Mouse (Mus musculus) adrenal gland, adult 2 months (tissue): Measurements from ENCODE around the gene Gadd45a. TPM values are rescaled to one million over a fixed set of nuclear protein-coding genes. Genes with fewer than 3 reads are reported as not detected.
A peak's percentile ranks its signal among the peaks of the same experiment; 100 is the strongest.
"Not testable (repeated sequence)": the region's sequence is repeated elsewhere in the genome, so short reads cannot be mapped to it uniquely, and the experiment has no call there.

Experiments used
- DNase-seq: peaks from one replicate; pipeline ENCODE4 v3.0.0; 2021
- polyA plus RNA-seq: library from polyadenylated mRNA; depleted of rRNA; stranded (reverse); fragments of >200 nt; gene quantifications from 2 replicates; pipeline ENCODE4 v1.2.3, GENCODE M21; 2012
- total RNA-seq, 2 experiments: library from RNA; stranded (reverse); gene quantifications; 2 replicates each; pipeline ENCODE4 v1.2.3; 2021

Gene Gadd45a
- total and polyA plus RNA-seq, 3 experiments = 15.3 to 93.9 (median 51.4) TPM

DNA sequence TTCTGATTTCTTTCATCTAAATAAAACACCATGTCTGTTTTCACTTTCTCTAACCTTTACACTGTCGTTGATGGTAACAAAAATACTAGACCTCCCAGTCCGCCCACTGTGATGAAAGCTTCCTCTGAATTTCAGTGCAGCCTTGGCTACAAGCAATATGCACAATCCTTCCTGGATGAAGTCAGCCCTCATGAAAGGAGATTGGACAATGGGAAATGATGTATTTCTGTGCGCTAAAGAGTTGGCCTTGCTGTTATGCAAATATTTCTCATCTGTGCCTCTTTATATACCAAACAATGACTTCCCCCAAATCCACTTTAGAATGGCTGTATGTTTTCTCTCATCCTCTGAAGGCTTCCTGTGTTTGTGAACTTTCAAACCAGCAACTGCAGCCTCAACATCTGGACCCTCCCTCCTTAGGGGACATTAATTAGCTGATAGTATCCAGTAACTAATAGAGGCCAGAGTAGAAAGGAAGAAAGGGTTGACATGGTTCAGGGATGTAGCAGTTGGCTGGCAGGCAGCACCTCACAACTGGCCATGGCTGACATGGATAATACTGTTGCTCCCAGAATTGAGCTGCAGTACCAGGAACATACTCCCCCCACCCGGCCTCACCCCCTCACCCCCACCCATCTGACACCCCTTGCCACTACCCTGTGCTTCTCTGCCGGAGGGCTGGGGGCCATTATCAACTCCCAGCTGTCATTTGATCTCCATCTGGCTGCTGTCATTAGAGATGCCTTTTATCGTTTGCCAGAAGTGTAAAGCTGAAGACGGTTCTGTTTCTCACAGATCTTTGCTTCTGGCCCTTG lies 11.8 kb upstream of the Gadd45a start:
- no peak for DNase-seq

DNA sequence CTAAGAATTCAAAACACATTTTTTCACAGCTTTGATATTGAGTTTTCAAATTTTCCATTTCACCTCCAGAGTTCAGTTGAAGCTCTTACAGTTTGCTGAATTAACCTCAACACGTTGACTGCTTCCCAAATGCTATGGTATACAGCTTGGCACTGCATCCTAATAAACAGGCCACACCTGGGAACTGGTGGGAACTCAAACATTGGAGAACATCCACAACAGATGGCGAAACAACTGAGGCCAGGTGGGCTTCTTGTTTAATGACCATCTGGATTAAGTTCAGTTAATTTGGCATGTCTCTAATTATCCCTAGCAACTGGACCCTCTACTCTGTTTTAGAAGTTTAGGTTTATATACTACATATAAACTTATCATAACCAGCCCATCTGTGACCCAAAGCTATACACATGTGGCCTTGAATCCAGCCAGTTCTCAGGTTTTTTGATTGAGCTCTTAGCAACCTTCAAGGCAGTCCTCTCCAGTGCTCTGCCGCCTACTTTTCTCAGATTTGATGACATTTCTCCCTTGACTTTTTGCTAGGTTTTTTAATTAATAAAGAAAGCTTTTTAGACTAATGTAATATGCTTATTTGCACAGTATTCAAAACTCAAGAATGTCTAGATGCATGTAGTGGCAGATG lies 10.9 kb upstream of the Gadd45a start:
- DNase-seq = no peak

DNA sequence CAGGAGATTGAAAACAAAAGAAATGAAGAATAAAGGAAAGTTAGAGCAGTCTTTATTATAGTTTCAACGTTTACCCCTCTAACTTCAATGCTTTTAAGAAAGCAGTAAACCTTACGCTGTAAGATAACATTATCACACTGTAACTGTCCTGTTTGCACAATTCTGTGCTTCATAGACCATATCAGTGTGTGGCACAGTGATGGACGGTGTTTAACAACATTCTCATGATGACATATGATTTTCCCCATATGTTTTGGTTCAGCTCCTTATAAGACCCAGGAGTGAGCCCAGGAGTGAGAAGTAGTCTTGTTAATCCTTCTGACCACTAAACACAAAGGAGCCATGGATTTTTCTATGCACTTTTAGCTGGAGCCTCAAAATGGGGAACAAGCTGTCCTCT lies 9.7 kb upstream of the Gadd45a start:
- DNase-seq = no peak

DNA sequence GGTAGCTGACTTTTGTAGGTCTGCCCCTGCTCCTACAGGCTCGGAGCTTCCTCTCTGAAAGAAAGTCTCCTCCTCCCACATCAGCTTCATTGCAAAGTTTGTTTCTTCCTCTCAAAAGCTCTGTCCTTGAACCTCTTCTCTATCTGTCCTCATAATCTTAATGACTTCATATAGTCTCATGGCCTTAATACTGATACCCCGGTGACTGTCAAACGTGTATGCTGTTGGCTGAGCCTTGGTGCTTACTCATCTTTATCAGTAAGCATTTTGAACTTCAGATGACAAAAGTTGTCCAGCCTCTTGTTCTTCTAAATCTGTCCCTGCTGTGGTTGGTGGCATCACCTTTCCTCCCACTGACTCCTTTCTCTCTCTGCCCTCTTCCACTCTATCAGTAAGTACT lies 8.2 kb upstream of the Gadd45a start:
- no peak for DNase-seq

DNA sequence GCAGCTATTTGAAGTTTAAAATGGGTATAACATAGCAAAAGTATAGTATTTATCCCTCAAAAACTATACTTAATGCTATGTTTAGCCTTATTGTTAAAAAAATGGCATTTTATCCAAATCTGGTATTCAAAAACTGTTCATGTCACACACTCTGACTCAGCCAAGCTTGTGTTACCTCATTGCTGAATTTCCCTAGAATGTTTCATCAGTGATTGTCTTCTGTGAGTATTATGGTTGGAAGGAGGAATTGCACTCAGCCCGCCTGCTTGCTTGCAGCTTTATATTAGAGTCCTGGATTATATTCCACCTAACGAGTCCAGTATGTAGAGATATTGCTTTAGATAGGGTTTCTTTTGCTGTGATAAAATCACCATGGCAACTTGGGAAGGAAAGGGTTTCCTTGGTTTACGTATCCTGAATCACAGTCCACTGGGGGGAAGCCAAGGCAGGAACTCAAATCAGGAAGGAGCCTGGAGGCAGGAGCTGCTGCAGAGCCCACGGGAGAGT lies 3.7 kb upstream of the Gadd45a start:
- DNase-seq = no peak

DNA sequence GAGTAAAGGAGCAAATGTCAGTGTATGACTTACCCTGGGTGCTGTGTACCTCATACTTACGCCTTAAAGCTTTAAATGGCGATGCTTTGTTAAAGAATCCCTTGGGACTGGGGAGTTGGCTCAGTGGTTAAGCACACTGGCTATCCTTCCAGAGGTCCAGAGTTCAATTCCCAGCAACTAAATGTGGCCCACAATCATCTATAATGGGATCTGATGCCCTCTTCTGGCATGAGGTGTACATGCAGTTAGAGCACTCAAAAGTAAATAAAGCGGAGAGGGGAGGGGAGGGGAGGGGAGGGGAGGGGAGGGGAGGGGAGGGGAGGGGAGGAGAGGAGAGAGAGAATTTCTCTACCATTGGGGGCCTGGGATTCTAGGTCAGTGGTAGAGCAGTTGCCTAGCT lies 1.7 kb upstream of the Gadd45a start:
- no peak for DNase-seq

DNA sequence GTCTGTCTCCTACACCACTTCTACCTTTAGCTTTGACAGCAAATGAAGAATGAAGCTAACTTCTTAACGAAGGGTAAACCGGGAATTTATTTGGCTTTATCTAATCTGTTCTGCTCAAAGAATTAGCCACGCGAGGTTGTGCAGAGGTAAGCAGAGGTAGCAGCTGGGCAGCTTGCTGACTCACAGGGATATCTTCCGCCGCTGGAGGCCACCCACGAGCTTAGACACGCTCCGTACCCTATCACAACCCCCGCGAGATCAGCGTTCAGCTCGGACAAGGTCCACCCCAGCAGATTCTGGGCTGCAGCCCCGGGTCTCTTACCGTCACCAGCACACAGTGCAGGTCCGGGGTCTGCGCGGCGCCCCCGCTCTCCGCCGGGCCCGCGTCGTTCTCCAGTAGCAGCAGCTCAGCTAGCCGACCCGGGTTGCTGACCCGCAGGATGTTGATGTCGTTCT lies 873 bp downstream of the Gadd45a start:
- DNase-seq = peak; percentile 92

DNA sequence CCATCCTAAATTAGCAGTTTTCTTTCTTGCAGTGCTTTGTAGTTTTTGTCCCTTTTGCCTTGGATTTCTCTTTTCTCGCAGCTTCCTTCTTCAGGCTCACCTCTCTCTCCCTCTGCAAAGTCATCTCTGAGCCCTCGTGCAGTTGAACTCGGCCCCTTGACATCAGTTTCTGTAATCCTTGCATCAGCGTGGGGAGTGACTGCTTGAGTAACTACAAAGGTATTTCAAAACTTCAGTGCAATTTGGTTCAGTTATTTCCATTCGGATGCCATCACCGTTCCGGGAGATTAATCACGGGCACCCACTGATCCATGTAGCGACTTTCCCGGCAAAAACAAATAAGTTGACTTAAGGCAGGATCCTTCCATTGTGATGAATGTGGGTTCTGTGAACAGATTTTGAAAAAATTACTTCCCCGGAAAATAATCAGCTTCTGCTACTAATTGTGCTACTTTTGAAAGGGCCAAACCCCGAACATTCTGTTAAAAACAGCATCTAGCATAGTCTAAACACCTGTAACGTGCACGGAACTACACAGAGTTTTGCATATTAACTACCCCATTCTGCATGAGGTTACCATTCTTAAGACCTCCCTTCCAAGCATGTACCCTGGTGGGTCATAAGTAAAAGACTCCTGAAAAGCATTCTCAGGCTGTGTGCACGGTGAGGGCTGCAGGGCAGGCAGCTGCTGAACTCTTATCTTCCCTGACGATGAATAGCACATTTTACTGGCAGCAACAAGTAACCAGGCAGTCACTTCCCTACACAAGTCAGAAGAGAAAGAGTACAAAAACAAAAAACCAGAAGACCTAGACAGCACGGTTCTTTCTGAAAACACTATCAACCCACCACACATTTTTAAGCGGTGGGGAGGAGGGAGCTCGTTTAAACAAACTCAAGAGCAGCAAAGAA lies 1.6 kb downstream of the Gadd45a start:
- peak; percentile 48 for DNase-seq

DNA sequence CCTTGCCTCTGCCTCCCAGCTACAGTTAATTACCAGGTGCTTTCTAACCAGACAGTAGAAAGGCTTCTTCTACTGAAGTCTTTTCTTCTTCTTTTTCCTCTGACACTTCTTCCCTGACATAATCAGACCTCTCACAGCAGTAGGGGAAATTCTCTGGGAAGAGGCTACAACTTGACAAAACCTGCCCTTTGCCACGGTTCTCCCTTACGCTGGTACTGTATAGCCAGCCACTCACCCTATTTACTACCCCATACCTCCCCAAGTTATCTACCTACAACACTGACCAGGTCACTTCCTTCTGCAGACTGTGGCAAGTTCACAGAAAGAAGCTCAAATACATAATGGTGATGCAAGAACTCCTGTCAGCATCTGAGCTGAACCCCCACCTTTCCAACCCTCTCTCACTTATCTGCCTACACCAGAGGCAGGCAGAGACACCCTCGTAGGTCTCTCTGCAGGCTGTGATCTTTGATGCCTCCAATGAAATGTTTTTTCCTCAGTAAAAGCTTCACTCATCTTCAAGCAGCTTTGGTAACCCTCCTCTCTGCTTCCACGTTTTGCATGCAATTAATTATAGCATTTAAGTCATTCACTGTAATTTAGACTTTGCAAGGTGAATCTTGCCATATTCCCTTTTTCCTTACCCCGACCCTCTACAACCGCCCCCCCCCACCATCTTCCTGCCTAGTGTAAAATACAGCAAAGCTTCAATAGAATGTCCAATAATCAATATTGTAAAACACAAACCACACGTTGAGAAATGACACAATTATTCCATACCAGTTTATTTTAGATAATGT lies 2.7 kb downstream of the Gadd45a start:
- no peak for DNase-seq

DNA sequence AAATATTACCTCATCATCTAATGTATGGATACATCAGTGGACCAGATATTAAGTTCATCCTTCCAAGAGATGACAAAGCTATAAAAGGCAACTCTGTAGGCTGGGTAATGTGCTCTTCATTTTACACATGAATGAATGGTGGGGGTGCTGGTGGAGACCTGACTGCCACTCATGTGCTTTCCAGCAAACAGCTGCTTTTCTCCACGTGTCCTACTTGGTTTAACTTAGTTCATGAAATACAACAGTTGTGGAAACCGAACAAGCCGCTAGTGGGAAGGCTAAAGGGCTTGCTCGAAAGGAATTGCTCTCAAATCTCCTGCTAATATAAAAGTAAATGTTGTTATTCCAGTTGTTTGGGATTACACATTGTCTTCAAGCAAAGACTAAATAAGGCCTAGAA lies 3.7 kb downstream of the Gadd45a start:
- no peak for DNase-seq

DNA sequence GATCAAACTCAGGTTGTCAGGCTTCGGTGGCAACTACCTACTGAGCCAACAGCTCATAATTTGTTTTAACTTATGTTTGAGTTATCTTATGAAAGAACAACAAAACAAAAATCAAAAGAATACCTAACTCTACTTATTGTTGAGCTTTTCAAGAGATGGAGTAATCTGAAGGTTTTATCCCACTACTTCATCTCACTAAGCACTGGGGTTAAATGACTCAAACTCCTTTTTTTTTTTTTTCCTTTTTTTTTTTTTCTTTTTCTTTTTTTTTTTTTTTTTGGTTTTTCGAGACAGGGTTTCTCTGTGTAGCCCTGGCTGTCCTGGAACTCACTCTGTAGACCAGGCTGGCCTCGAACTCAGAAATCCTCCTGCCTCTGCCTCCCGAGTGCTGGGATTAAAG lies 4.3 kb downstream of the Gadd45a start:
- DNase-seq = not testable (repeated sequence)

DNA sequence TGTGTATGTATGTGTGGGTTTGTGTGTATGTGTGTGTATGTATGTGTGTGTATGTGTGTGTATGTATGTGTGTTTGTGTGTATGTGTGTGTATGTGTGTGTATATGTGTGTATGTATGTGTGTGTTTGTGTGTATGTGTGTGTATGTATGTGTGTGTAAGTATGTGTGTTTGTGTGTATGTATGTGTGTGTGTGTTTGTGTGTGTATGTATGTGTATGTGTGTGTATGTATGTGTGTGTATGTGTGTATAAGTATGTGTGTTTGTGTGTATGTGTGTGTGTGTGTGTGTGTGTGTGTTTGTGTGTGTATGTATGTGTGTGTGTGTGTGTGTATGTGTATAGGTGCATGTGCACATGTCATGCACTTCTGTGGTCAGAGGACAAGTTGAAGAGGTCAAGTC lies 4.7 kb downstream of the Gadd45a start:
- DNase-seq = not testable (repeated sequence)

DNA sequence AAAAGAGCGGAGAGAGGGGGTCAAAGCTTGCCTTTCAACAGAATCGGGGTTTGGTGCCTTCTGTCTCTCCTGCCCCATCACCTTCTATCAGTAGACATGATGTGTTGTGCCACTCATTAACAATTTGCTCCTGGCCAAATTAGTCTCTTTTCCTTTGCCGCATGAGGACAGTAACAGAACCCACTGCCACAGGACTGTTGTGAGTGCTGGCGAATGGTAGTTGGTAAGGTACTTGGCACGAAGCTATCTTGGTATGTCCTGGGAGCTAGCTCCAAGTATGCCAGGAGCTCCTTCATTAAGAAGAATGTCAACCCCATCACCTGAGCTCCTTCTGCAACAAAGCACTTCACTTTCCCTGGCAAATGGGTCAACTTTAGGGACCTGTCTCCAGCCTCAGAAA lies 6.4 kb downstream of the Gadd45a start:
- no peak for DNase-seq

DNA sequence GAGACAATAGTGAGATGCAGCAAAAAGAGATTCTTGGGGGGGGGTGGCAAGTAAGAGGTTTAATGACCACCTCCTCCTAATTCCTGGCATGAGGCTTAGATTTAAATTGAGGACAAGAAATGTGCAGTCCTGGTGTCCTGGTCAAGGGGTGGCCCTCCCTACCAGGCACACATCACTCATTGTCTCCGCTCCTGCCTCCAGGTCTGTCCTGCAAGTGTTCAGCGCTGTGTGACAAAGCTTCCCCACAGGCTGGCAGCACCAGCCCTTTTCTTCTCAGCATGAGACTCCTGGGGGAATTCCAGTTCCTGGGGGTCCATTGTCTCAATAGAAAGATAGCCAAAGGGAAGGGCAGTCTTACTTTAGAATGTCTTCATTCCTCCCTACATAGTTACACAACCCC lies 6.8 kb downstream of the Gadd45a start:
- DNase-seq = no peak

DNA sequence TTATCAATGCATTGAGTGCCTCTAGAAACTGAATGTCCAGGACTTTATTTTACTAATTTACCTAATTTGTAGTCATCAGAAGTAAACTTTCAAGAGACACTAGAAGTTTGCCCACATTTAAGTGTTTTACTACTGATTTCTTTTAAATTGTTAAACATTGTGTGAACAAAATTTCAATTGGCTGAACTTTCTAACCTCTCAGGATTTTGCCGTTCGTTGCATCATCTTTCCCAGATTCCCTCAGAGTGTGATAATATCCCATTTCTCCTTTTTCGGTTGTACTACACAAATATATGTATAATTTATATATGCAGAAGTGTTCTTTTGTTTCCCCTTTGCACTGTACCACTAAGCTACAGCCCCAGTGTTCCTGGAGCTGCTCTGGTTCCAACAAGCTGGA lies 7.3 kb downstream of the Gadd45a start:
- no peak for DNase-seq

DNA sequence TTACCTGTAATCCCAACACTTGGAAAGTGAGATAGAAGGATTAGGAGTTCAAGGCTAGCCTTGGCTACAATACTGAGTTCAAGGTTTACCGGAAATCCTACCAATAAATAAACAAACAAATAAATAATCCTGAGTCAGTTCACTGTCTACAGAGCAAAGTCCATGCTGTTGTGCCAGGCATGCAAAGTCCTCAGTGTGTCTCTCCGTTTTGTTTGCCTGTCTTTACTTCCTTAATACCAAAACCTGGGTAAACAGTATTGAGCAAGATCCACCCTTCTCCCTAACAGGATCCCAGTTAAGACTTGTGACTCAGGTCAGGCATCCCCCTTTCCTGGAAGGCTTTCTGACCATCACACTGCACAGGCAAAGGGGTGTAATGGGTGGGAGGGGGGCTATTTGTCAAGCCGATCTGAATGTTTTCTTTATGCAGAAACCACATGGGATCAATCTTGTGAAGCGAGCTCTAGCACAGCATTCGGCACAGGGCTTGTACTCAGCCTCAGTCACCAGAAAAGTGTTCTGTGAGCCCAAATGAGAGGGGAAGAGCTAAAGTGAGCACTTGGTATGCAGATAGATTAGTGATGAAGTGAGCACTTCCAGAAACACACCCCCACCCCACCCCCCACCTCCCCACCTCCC lies 7.8 kb downstream of the Gadd45a start:
- DNase-seq = no peak

DNA sequence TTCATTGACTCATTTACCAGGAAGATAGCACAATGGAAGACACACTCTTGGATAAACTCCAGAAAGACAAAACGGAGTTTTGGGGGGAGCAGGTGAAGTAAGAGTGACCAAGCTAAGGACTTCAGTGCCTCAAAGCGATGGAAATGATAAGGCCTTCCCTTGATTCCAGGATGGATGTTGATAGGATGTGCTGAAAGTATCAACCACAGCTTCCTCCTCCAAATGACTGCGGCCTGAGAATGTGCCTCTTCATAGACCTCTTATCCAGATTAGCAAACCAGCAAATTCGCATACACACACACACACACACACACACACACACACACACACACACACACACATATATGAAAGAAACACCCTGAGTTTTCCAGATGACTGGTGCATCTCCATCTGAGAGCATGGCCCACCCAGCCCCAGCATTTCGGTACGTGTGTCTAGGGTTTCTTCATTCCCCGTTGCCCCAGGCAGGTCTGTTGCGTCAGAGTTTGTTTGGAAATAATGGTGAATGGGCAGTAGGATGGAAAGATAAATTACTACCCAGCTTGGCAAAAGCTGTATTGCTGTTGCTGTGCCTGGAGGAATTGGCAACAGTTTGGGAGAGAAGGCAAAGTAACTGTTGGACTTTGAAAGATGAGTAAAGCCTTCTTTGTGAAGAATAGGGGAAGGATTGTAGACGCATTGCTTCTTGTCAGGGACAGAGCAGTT lies 9.7 kb downstream of the Gadd45a start:
- DNase-seq = peak; percentile 62

DNA sequence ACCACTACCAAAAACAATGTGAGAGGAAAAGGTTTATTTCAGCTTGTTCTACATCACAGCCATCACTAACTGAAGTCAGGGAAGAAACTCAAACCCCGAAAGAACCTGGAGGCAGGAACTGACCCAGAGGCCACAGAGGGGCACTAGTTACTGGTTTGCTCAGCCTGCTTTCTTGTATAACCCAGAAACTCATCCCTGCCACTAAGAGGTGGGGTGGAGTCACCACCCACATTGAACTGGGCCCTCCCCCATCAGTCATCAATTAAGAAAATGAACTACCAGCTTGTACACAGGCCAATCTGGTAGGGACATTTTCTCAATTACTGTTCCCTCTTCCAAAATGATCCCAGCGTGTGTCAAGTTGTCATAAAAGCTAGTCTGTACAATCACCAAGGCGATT lies 10.6 kb downstream of the Gadd45a start:
- no peak for DNase-seq

DNA sequence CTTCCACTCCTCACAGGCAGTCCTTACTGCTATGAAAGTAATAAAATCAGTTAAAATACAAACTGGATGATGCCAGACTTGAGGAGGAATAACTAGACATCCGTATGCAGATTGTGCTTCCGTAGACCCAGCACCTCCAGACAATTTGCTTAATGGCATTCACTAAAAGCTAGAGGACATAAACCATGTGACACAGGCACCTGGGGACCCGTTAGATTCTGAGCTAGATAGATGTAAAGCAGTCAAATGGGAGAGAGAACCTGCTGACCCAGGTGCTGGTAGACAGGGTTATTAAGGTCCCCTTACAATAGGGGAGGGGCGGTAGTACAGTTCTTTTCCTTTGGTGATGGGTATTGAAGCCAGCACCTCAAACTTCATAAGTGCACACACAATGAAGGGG lies 13.5 kb downstream of the Gadd45a start:
- DNase-seq = no peak

DNA sequence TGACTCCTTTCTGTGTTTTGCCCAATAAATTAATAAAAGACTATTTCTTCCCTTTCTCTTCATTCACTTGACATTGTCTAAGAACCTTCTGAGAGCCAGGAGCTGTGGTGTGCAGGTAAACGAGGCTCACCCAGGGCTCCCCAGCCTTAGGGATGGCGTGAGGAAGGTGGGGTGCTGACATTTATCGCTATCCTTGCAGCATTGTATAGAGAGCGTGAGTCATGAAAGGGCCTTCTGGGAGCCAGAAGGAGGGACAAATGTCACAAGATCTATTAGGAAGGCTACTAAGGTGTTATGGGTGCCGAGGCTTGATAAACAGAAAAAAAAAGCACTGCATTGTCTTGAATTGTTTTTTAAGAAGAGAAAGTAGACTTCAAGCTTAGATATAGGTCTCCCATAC lies 15.9 kb downstream of the Gadd45a start:
- no peak for DNase-seq
